Mouse (Mus musculus): ENCODE measurements around the gene Stk11. TPM values are rescaled to one million over a fixed set of nuclear protein-coding genes. Genes with fewer than 3 reads are reported as not detected.
A peak's percentile ranks its signal among the peaks of the same experiment; 100 is the strongest.

Gene Stk11
- total and polyA plus RNA-seq, 2 experiments from 2014 or later = 12.3 to 97.3 TPM

- WGBS = 67% methylated on average over 20 of the region's 20 CpGs
- Histone ChIP-seq H3K9me3 (ENCODE audit: low read length) (no peaks in the 10 kb centered on the region), H3K4me1 (ENCODE audit: insufficient read depth, low read length) (peaks cover 5% of the 10 kb centered on the region; the same call in 1 of the 2 replicates), H3K4me3 (ENCODE audit: low read depth, low read length) (no peak overlapping the region), H3K27ac (ENCODE audit: low read depth, low read length) (no peak overlapping the region), H3K27me3 (ENCODE audit: insufficient read depth, low read length) (no peaks in the 10 kb centered on the region), H3K4me2 (ENCODE audit: low read depth, low read length, poor library complexity, severe bottlenecking) (no peak overlapping the region), H3K9ac (replicated peaks; ENCODE audit: low read length, poor library complexity, severe bottlenecking) (no peak overlapping the region), H3K36me3 (ENCODE audit: insufficient read depth, low read length) (peaks cover 15% of the 10 kb centered on the region)
- TF ChIP-seq CTCF (IDR thresholded peaks at IDR 0.05) = peak; percentile 84
- ATAC-seq (ENCODE audit: low FRiP score) (no peak), DNase-seq (ENCODE audit: low spot score) (peak; percentile 73)
These were observed 29.5 kb downstream of the Stk11 start for GRCm38 (mm10) chr10:80144864-80145838.

DNA sequence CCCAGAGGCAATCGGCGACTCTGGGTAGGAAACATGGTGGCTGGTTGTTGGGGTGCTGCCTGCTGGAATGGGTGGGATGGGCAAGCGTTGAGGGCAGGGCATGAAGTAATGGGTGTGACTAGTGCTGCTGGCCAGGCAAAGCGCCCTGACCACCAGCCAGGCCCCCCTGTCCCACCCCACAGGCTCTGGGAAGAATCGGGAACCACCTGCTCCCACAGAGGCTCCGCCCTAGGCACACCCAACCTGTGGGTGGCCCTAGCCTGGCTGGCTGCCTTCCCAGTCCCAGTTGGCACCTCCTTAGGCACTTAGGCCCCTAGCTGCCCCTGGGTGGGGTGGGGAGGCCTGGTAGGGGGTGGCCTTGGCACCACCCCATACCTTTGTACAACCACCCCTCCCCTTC, 30.3 kb downstream of the Stk11 start:
- TF ChIP-seq CTCF (IDR thresholded peaks at IDR 0.05) = no peak
- peaks cover 15% of the 10 kb centered on the region for H3K36me3 ChIP-seq (ENCODE audit: insufficient read depth, low read length)
- H3K27ac ChIP-seq (ENCODE audit: low read depth, low read length) = no peak overlapping the region

DNA sequence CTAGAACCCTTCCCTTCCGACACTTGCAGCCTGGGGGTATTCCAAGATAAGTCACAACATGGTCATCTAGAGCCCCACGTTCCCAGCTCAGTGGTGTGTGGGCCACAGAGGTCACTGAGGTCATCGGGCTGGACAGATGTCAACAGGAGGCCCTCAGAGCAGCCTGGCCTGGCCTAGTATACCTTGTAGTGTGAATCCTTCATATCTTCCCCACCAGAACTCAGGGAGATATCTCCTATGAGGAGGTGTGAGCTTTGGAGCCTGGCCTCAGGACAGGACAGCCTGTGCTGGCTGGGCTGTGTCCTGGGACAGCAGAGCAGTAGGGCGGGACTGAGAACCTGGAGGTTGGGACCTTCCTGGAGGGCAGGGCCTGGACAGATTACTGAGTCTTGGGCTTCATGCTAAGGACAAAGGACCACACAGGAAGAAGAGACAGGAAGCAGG, 31.0 kb downstream of the Stk11 start:
- Histone ChIP-seq H3K4me1 (ENCODE audit: insufficient read depth, low read length) (peaks cover 5% of the 10 kb centered on the region; the same call in 1 of the 2 replicates), H3K27me3 (ENCODE audit: insufficient read depth, low read length) (no peaks in the 10 kb centered on the region), H3K4me3 (ENCODE audit: low read depth, low read length) (no peak overlapping the region), H3K27ac (ENCODE audit: low read depth, low read length) (no peak overlapping the region), H3K36me3 (ENCODE audit: insufficient read depth, low read length) (peaks cover 15% of the 10 kb centered on the region), H3K9ac (replicated peaks; ENCODE audit: low read length, poor library complexity, severe bottlenecking) (no peak overlapping the region), H3K9me3 (ENCODE audit: low read length) (no peaks in the 10 kb centered on the region), H3K4me2 (ENCODE audit: low read depth, low read length, poor library complexity, severe bottlenecking) (no peak overlapping the region)
- ATAC-seq (ENCODE audit: low FRiP score) (no peak), DNase-seq (ENCODE audit: low spot score) (no peak)
- WGBS = 76% methylated on average over 4 of the region's 4 CpGs
- TF ChIP-seq CTCF (IDR thresholded peaks at IDR 0.05) = no peak

More for the DNA sequence above, 30.3 kb downstream of the Stk11 start:
- Histone ChIP-seq H3K4me3 (ENCODE audit: low read depth, low read length) (no peak overlapping the region), H3K4me1 (ENCODE audit: insufficient read depth, low read length) (peaks cover 5% of the 10 kb centered on the region; the same call in 1 of the 2 replicates), H3K27me3 (ENCODE audit: insufficient read depth, low read length) (no peaks in the 10 kb centered on the region), H3K9ac (replicated peaks; ENCODE audit: low read length, poor library complexity, severe bottlenecking) (no peak overlapping the region), H3K9me3 (ENCODE audit: low read length) (no peaks in the 10 kb centered on the region), H3K4me2 (ENCODE audit: low read depth, low read length, poor library complexity, severe bottlenecking) (no peak overlapping the region)
- 85% methylated on average over 6 of the region's 6 CpGs for WGBS
- ATAC-seq (ENCODE audit: low FRiP score) (no peak), DNase-seq (ENCODE audit: low spot score) (no peak)

DNA sequence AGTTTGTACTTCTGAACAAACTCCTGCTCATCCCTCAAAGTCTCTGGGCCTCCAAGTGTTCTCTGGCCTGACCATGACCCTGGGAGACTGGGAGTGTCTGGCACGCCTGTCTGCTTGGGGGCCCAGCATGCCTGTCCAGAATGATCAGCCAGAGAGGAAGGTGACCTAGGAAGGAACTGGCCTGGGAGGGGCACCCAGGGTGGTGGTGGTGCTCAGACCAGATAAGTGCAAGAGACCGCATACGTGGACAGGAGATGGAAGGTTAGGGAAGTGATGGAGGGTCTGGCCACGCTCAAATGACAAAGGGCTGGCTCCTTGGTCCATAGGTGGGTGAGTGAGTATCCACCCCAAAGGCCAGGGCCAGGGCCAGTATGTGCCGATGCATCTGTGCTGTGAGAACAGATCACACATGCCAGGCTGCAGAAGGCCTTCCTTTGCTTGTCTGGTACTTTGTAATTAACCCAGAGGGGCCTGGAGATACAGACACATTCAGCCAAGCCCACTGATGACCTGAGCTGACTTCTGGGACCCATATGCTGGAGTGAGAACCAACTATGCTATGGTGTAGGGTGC, 31.6 kb downstream of the Stk11 start:
- H3K27ac ChIP-seq (ENCODE audit: low read depth, low read length) = peak overlapping the region; percentile 100
- TF ChIP-seq CTCF (IDR thresholded peaks at IDR 0.05) = no peak
- H3K27me3 ChIP-seq (ENCODE audit: insufficient read depth, low read length) = no peaks in the 10 kb centered on the region
- 66% methylated on average over 5 of the region's 5 CpGs for WGBS
- DNase-seq (ENCODE audit: low spot score) (no peak), ATAC-seq (ENCODE audit: low FRiP score) (no peak)
- peaks cover 19% of the 10 kb centered on the region for H3K36me3 ChIP-seq (ENCODE audit: insufficient read depth, low read length)
- no peak overlapping the region for H3K9ac ChIP-seq (replicated peaks; ENCODE audit: low read length, poor library complexity, severe bottlenecking)
- H3K4me1 ChIP-seq (ENCODE audit: insufficient read depth, low read length) = peaks cover 11% of the 10 kb centered on the region; the same call in 1 of the 2 replicates
- H3K4me3 ChIP-seq (ENCODE audit: low read depth, low read length) = no peak overlapping the region; the same call in 1 of the 2 replicates
- no peaks in the 10 kb centered on the region for H3K9me3 ChIP-seq (ENCODE audit: low read length)
- peak overlapping the region; percentile 90 for H3K4me2 ChIP-seq (ENCODE audit: low read depth, low read length, poor library complexity, severe bottlenecking)

- WGBS = under 1% methylated on average over 26 of the region's 42 CpGs
- peak within 1 kb of the TSS; percentile 100 for H3K27ac ChIP-seq (ENCODE audit: low read depth, low read length)
- DNase-seq (ENCODE audit: low spot score) = no peak
- no peaks in the 10 kb centered on the region for H3K27me3 ChIP-seq (ENCODE audit: insufficient read depth, low read length)
- H3K4me1 ChIP-seq (ENCODE audit: insufficient read depth, low read length) = peaks cover 14% of the 10 kb centered on the region
- ATAC-seq (ENCODE audit: low FRiP score) = 0 out of 2 replicates have a peak, but pooled peaks have one; percentile 4
- H3K9me3 ChIP-seq (ENCODE audit: low read length) = no peaks in the 10 kb centered on the region
- TF ChIP-seq CTCF (IDR thresholded peaks at IDR 0.05) = peak; percentile 71
- H3K4me3 ChIP-seq (ENCODE audit: low read depth, low read length) = peak within 1 kb of the TSS; percentile 91
- H3K9ac ChIP-seq (replicated peaks; ENCODE audit: low read length, poor library complexity, severe bottlenecking) = peak within 1 kb of the TSS; percentile 99
- H3K4me2 ChIP-seq (ENCODE audit: low read depth, low read length, poor library complexity, severe bottlenecking) = peak within 1 kb of the TSS; percentile 90
- H3K36me3 ChIP-seq (ENCODE audit: insufficient read depth, low read length) = peaks cover 20% of the 10 kb centered on the region
These were observed 32.4 kb downstream of the Stk11 start, which contains the start of gene Midn for GRCm38 (mm10) chr10:80147719-80148601. Gene Midn (plus strand): TSS chr10:80148272.

Measured in midbrain, postnatal 0 days (tissue).